Mouse (Mus musculus): ENCODE results near the gene Mast4. TPM values are rescaled to one million over a fixed set of nuclear protein-coding genes. Genes with fewer than 3 reads are reported as not detected.

Gene Mast4
- total and polyA plus RNA-seq, 2 experiments: 0.83 to 5.3 TPM

- Histone ChIP-seq H3K9ac (ENCODE audit: low read depth, low read length) (no peak overlapping the region), H3K36me3 (ENCODE audit: control insufficient read depth, insufficient read depth, low read length) (no peaks in the 10 kb centered on the region), H3K27ac (replicated peaks; ENCODE audit: insufficient read depth, low read depth, low read length) (no peak overlapping the region), H3K79me2 (ENCODE audit: control insufficient read depth, insufficient read depth, low read length) (no peaks in the 10 kb centered on the region), H3K27me3 (ENCODE audit: control insufficient read depth, insufficient read depth, low read length) (no peaks in the 10 kb centered on the region), H3K4me1 (ENCODE audit: control insufficient read depth, insufficient read depth, low read length) (no peaks in the 10 kb centered on the region), H3K4me3 (ENCODE audit: insufficient read depth, low read depth, low read length) (no peak overlapping the region)
- no peak for DNase-seq (ENCODE audit: extremely low read depth, low read depth, low spot score)
- TF ChIP-seq POLR2A (IDR thresholded peaks at IDR 0.05; ENCODE audit: extremely low read depth, insufficient read depth, low read length) (no peak), CTCF (IDR thresholded peaks at IDR 0.05; ENCODE audit: low read depth, low read length) (no peak)
- 88% methylated on average over 4 of the region's 4 CpGs for WGBS
Observed at GRCm38 (mm10) chr13:103308296-103308695, 26.0 kb downstream of the Mast4 start.

DNA sequence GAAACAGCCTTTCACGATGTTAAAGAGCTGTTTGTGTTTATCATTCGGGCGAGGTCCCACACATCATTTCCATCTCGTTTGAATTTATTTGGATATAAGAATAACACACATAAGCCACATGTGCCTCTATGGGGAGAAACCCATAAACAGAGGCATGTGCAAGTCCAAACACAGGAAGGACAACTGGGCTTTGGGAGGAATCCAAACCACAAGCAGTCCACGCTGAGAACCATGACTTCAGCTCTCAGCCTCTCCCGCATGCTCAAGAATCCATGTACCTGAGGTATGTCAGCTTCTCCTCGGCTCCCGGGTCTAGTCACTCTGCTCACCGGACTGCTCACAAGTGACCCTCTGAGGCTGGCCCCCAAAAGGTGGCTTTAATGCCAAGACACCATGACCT is 30.5 kb downstream of the Mast4 start:
- WGBS: 85% methylated on average over 9 of the region's 9 CpGs
- Histone ChIP-seq H3K79me2 (ENCODE audit: control insufficient read depth, insufficient read depth, low read length) (no peaks in the 10 kb centered on the region), H3K27ac (replicated peaks; ENCODE audit: insufficient read depth, low read depth, low read length) (no peak overlapping the region), H3K9ac (ENCODE audit: low read depth, low read length) (no peak overlapping the region), H3K4me3 (ENCODE audit: insufficient read depth, low read depth, low read length) (no peak overlapping the region), H3K4me1 (ENCODE audit: control insufficient read depth, insufficient read depth, low read length) (no peaks in the 10 kb centered on the region), H3K27me3 (ENCODE audit: control insufficient read depth, insufficient read depth, low read length) (no peaks in the 10 kb centered on the region), H3K36me3 (ENCODE audit: control insufficient read depth, insufficient read depth, low read length) (no peaks in the 10 kb centered on the region)
- no peak for DNase-seq (ENCODE audit: extremely low read depth, low read depth, low spot score)
- TF ChIP-seq CTCF (IDR thresholded peaks at IDR 0.05; ENCODE audit: low read depth, low read length): no peak
- no peak for TF ChIP-seq POLR2A (IDR thresholded peaks at IDR 0.05; ENCODE audit: extremely low read depth, insufficient read depth, low read length)

DNA sequence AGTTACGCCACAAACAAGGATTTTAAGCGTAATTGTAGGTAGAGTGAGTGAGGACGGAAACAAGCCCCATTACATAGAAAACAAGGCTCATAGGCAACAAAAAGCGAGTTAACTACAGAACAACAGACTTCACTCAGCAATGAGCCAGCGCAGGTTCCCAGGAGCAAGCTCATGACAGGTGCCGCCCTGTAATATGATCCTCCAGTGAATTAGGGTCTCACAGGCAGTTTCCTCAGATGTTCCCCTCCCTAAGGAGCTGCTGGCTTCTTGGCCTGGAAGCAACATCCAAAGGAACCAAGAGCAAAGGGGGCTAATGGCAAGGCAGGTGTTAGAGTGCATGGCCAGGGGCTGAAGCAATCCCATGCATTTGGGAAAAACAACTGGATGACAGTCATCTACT is 31.8 kb downstream of the Mast4 start:
- Histone ChIP-seq H3K36me3 (ENCODE audit: control insufficient read depth, insufficient read depth, low read length) (no peaks in the 10 kb centered on the region), H3K4me1 (ENCODE audit: control insufficient read depth, insufficient read depth, low read length) (no peaks in the 10 kb centered on the region), H3K9ac (ENCODE audit: low read depth, low read length) (no peak overlapping the region), H3K79me2 (ENCODE audit: control insufficient read depth, insufficient read depth, low read length) (no peaks in the 10 kb centered on the region), H3K27ac (replicated peaks; ENCODE audit: insufficient read depth, low read depth, low read length) (no peak overlapping the region), H3K27me3 (ENCODE audit: control insufficient read depth, insufficient read depth, low read length) (no peaks in the 10 kb centered on the region), H3K4me3 (ENCODE audit: insufficient read depth, low read depth, low read length) (no peak overlapping the region)
- TF ChIP-seq POLR2A (IDR thresholded peaks at IDR 0.05; ENCODE audit: extremely low read depth, insufficient read depth, low read length) (no peak), CTCF (IDR thresholded peaks at IDR 0.05; ENCODE audit: low read depth, low read length) (no peak)
- 54% methylated on average over 6 of the region's 6 CpGs for WGBS
- no peak for DNase-seq (ENCODE audit: extremely low read depth, low read depth, low spot score)

GRCm38 (mm10) chr13:103302077-103302476 is 32.2 kb downstream of the Mast4 start:
- WGBS: 93% methylated on average over 2 of the region's 2 CpGs
- no peak overlapping the region for H3K27ac ChIP-seq (replicated peaks; ENCODE audit: insufficient read depth, low read depth, low read length)
- H3K4me1 ChIP-seq (ENCODE audit: control insufficient read depth, insufficient read depth, low read length): no peaks in the 10 kb centered on the region
- H3K9ac ChIP-seq (ENCODE audit: low read depth, low read length): no peak overlapping the region
- H3K79me2 ChIP-seq (ENCODE audit: control insufficient read depth, insufficient read depth, low read length): no peaks in the 10 kb centered on the region
- TF ChIP-seq CTCF (IDR thresholded peaks at IDR 0.05; ENCODE audit: low read depth, low read length): no peak
- no peak for TF ChIP-seq POLR2A (IDR thresholded peaks at IDR 0.05; ENCODE audit: extremely low read depth, insufficient read depth, low read length)
- DNase-seq (ENCODE audit: extremely low read depth, low read depth, low spot score): no peak
- no peak overlapping the region for H3K4me3 ChIP-seq (ENCODE audit: insufficient read depth, low read depth, low read length)
- no peaks in the 10 kb centered on the region for H3K36me3 ChIP-seq (ENCODE audit: control insufficient read depth, insufficient read depth, low read length)
- H3K27me3 ChIP-seq (ENCODE audit: control insufficient read depth, insufficient read depth, low read length): no peaks in the 10 kb centered on the region

DNA sequence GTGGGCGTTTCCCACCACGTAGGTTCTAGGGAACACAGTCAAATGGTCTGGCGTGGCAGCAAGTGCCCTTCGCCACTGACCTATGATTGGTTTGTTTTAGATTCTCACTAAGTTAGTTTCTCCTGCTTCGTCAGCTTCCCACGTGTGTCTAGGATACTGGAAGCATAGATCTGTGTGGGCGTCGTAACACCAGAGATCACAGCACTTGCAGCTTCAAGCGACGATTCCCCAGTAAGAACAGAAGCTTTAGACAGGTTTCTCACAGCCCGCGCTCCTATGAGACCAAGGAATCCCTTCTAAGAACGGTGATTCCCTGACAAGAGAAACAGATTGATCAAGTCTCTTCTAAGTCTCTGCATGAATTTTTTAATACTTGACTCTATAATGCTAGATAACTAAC is 39.9 kb downstream of the Mast4 start:
- TF ChIP-seq CTCF (IDR thresholded peaks at IDR 0.05; ENCODE audit: low read depth, low read length): no peak
- 82% methylated on average over 13 of the region's 13 CpGs for WGBS
- no peaks in the 10 kb centered on the region for H3K79me2 ChIP-seq (ENCODE audit: control insufficient read depth, insufficient read depth, low read length)
- H3K9ac ChIP-seq (ENCODE audit: low read depth, low read length): no peak overlapping the region
- H3K4me3 ChIP-seq (ENCODE audit: insufficient read depth, low read depth, low read length): no peak overlapping the region
- no peaks in the 10 kb centered on the region for H3K4me1 ChIP-seq (ENCODE audit: control insufficient read depth, insufficient read depth, low read length)
- no peak for DNase-seq (ENCODE audit: extremely low read depth, low read depth, low spot score)
- no peaks in the 10 kb centered on the region for H3K27me3 ChIP-seq (ENCODE audit: control insufficient read depth, insufficient read depth, low read length)
- no peaks in the 10 kb centered on the region for H3K36me3 ChIP-seq (ENCODE audit: control insufficient read depth, insufficient read depth, low read length)
- H3K27ac ChIP-seq (replicated peaks; ENCODE audit: insufficient read depth, low read depth, low read length): no peak overlapping the region

DNA sequence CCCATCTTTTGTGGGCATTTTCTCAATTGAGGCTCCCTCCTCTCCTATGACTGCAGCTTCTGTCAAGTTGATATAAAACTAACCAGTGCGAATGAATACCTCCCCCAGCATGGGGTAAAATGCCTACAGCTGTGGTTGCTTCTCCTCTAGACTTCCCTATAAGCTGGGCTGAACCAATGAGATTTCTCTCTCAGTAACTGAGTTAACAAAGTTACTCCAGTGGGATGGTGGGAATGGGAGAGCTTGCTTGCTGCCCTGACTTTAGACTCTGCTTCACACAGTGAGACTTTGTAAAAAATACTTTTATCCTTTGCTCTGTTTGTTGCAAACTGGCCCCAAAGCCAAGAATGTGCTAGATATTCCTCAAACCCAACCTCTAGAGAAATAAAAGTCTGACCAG is 41.2 kb downstream of the Mast4 start:
- H3K79me2 ChIP-seq (ENCODE audit: control insufficient read depth, insufficient read depth, low read length): no peaks in the 10 kb centered on the region

More for the DNA sequence above, 41.2 kb downstream of the Mast4 start:
- no peaks in the 10 kb centered on the region for H3K27me3 ChIP-seq (ENCODE audit: control insufficient read depth, insufficient read depth, low read length)
- H3K36me3 ChIP-seq (ENCODE audit: control insufficient read depth, insufficient read depth, low read length): no peaks in the 10 kb centered on the region
- H3K4me3 ChIP-seq (ENCODE audit: insufficient read depth, low read depth, low read length): no peak overlapping the region
- WGBS: 87% methylated on average over 1 of the region's 1 CpGs
- no peak overlapping the region for H3K9ac ChIP-seq (ENCODE audit: low read depth, low read length)
- no peaks in the 10 kb centered on the region for H3K4me1 ChIP-seq (ENCODE audit: control insufficient read depth, insufficient read depth, low read length)
- TF ChIP-seq CTCF (IDR thresholded peaks at IDR 0.05; ENCODE audit: low read depth, low read length): no peak
- TF ChIP-seq POLR2A (IDR thresholded peaks at IDR 0.05; ENCODE audit: extremely low read depth, insufficient read depth, low read length): no peak
- DNase-seq (ENCODE audit: extremely low read depth, low read depth, low spot score): no peak
- H3K27ac ChIP-seq (replicated peaks; ENCODE audit: insufficient read depth, low read depth, low read length): no peak overlapping the region
